Mouse (Mus musculus) cortical plate, adult 2 months (tissue): ENCODE results near the gene Gm49388. TPM values are rescaled to one million over a fixed set of nuclear protein-coding genes. Genes with fewer than 3 reads are reported as not detected.

Source experiments
- H3K27ac ChIP-seq: fragments of 200-500 bp; 2 replicates; pipeline ENCODE4 v1.5.1; 2012; ENCODE audit warnings: low read length, control low read depth, inconsistent platforms; ENCODE audit not compliant: insufficient read depth
- H3K4me1 ChIP-seq: fragments of 200-500 bp; 2 replicates; pipeline ENCODE4 v1.6.1; 2011; ENCODE audit warnings: low read length; ENCODE audit not compliant: control insufficient read depth, insufficient read depth
- H3K4me3 ChIP-seq: fragments of 200-500 bp; 2 replicates; pipeline ENCODE4 v1.5.1; 2011; ENCODE audit warnings: mild to moderate bottlenecking, low read length, control low read depth; ENCODE audit not compliant: insufficient read depth
- CTCF ChIP-seq: fragments of 200-500 bp; IDR thresholded peaks from 2 replicates; pipeline ENCODE4 v1.5.1; 2011; ENCODE audit warnings: mild to moderate bottlenecking, control low read depth, low read length; ENCODE audit not compliant: insufficient read depth; ENCODE audit errors: extremely low read depth
- POLR2A ChIP-seq: fragments of 200-500 bp; IDR thresholded peaks from 2 replicates; pipeline ENCODE4 v1.6.1; 2011; ENCODE audit warnings: mild to moderate bottlenecking, low read length, control low read depth; ENCODE audit not compliant: insufficient read depth; ENCODE audit errors: extremely low read depth
- polyA plus RNA-seq: library from polyadenylated mRNA; depleted of rRNA; stranded (reverse); fragments of >200 nt; gene quantifications from 2 replicates; pipeline ENCODE4 v1.2.3, GENCODE M21; 2012

The Gm49388 gene
- polyA plus RNA-seq, 1 experiment = not detected

GRCm38 (mm10) chr7:127814241-127814921 is 29.0 kb downstream of the Gm49388 start:
- Histone ChIP-seq H3K4me3 (no peak overlapping the region), H3K4me1 (peaks cover 15% of the 10 kb centered on the region), H3K27ac (0 out of 2 replicates have a peak overlapping the region, but pooled peaks have one; percentile 1)
- TF ChIP-seq POLR2A = no peak
- no peak for TF ChIP-seq CTCF

- H3K4me3 ChIP-seq = no peak overlapping the region
- H3K4me1 ChIP-seq = peaks cover 15% of the 10 kb centered on the region
- TF ChIP-seq CTCF = no peak
- H3K27ac ChIP-seq = peak overlapping the region; percentile 33; the same call in 1 of the 2 replicates
Observed at GRCm38 (mm10) chr7:127815116-127815665, 29.8 kb downstream of the Gm49388 start.

GRCm38 (mm10) chr7:127815954-127816821 is 30.8 kb downstream of the Gm49388 start:
- peak overlapping the region; percentile 33 for H3K27ac ChIP-seq
- H3K4me1 ChIP-seq = peaks cover 15% of the 10 kb centered on the region

GRCm38 (mm10) chr7:127817053-127817452 is 31.6 kb downstream of the Gm49388 start:
- H3K27ac ChIP-seq = peak overlapping the region; percentile 45
- H3K4me1 ChIP-seq = peaks cover 15% of the 10 kb centered on the region
- no peak for TF ChIP-seq CTCF
- no peak for TF ChIP-seq POLR2A
- H3K4me3 ChIP-seq = no peak overlapping the region

More at GRCm38 (mm10) chr7:127815954-127816821, 30.8 kb downstream of the Gm49388 start:
- no peak for TF ChIP-seq POLR2A
- no peak for TF ChIP-seq CTCF
- H3K4me3 ChIP-seq = no peak overlapping the region

- no peak for TF ChIP-seq CTCF
- TF ChIP-seq POLR2A = no peak
- H3K4me3 ChIP-seq = no peak overlapping the region
- peaks cover 15% of the 10 kb centered on the region for H3K4me1 ChIP-seq
- no peak overlapping the region for H3K27ac ChIP-seq
Observed at GRCm38 (mm10) chr7:127817776-127818175, 32.4 kb downstream of the Gm49388 start.

GRCm38 (mm10) chr7:127820836-127821509 is 35.6 kb downstream of the Gm49388 start:
- Histone ChIP-seq H3K4me1 (peaks cover 5% of the 10 kb centered on the region; the same call in 1 of the 2 replicates), H3K4me3 (peak overlapping the region; percentile 12; the same call in 1 of the 2 replicates), H3K27ac (no peak overlapping the region)
- TF ChIP-seq POLR2A (no peak), CTCF (no peak)

GRCm38 (mm10) chr7:127822494-127822893 is 37.1 kb downstream of the Gm49388 start:
- TF ChIP-seq POLR2A = no peak
- TF ChIP-seq CTCF = no peak
- H3K27ac ChIP-seq = no peak overlapping the region
- H3K4me3 ChIP-seq = peak overlapping the region; percentile 96
- no peaks in the 10 kb centered on the region for H3K4me1 ChIP-seq

- no peaks in the 10 kb centered on the region for H3K4me1 ChIP-seq
- no peak for TF ChIP-seq POLR2A
- TF ChIP-seq CTCF = no peak
- peak overlapping the region; percentile 96 for H3K4me3 ChIP-seq
Observed at GRCm38 (mm10) chr7:127823236-127824171, 38.1 kb downstream of the Gm49388 start.

More at GRCm38 (mm10) chr7:127823236-127824171, 38.1 kb downstream of the Gm49388 start:
- peak overlapping the region; percentile 79 for H3K27ac ChIP-seq
